Mouse (Mus musculus) cerebellum, postnatal 36 days (tissue): ENCODE measurements at regions not wholly inside any gene's neighbourhood (a gene's known extent, or its start where the extent isn't known, plus 50 kb on each side); places are given as distances from the start of the nearest gene placed in this dataset.

ENCODE experiments used
- DNase-seq, 2 experiments: peaks; one replicate each; pipeline ENCODE4 v3.0.0; 2021 to 2022; ENCODE audit warnings: mixed read lengths in 2 of 2

GRCm38 (mm10) chr8:88417307-88418095, 55.5 kb upstream of the Brd7 start:
- peak; percentile 26 to 38 for DNase-seq

GRCm38 (mm10) chr8:88423264-88423663, 61.3 kb upstream of the Brd7 start:
- DNase-seq: no peak

GRCm38 (mm10) chr8:88428560-88428959, 66.6 kb upstream of the Brd7 start:
- no peak for DNase-seq

GRCm38 (mm10) chr8:88431389-88431788, 69.4 kb upstream of the Brd7 start:
- no peak for DNase-seq

- DNase-seq: no peak
These were observed 73.7 kb upstream of the Brd7 start for GRCm38 (mm10) chr8:88435686-88436085.

GRCm38 (mm10) chr8:88440219-88440618, 78.2 kb upstream of the Brd7 start:
- DNase-seq: no peak

- DNase-seq: no peak
These were observed 77.8 kb upstream of the Nkd1 start for GRCm38 (mm10) chr8:88443397-88443796.

GRCm38 (mm10) chr8:88447406-88447805, 73.7 kb upstream of the Nkd1 start:
- DNase-seq: peak in 1 of 2 experiments; percentile 17

- peak in 1 of 2 experiments; percentile 4 for DNase-seq
These were observed 73.2 kb upstream of the Nkd1 start for GRCm38 (mm10) chr8:88447844-88448535.

GRCm38 (mm10) chr8:88449001-88449400, 72.2 kb upstream of the Nkd1 start:
- DNase-seq: peak in 1 of 2 experiments; percentile 12

GRCm38 (mm10) chr8:88449534-88449933, 71.6 kb upstream of the Nkd1 start:
- DNase-seq: peak in 1 of 2 experiments; percentile 2

- DNase-seq: peak in 1 of 2 experiments; percentile 2
These were observed 70.1 kb upstream of the Nkd1 start for GRCm38 (mm10) chr8:88450864-88451657.

- DNase-seq: no peak
These were observed 69.3 kb upstream of the Nkd1 start for GRCm38 (mm10) chr8:88451658-88452500.

- DNase-seq: peak; percentile 58 to 65
These were observed 68.7 kb upstream of the Nkd1 start for GRCm38 (mm10) chr8:88452501-88452847.

GRCm38 (mm10) chr8:88454048-88454696, 67.0 kb upstream of the Nkd1 start:
- DNase-seq: peak; percentile 68 to 77

GRCm38 (mm10) chr8:88454906-88455305, 66.2 kb upstream of the Nkd1 start:
- no peak for DNase-seq

GRCm38 (mm10) chr8:88455434-88456020, 65.6 kb upstream of the Nkd1 start:
- peak in 1 of 2 experiments; percentile 4 for DNase-seq

- DNase-seq: no peak
These were observed 62.0 kb upstream of the Nkd1 start for GRCm38 (mm10) chr8:88459197-88459596.

- no peak for DNase-seq
These were observed 53.4 kb upstream of the Nkd1 start for GRCm38 (mm10) chr8:88467756-88468155.

- DNase-seq: no peak
These were observed 50.2 kb upstream of the Nkd1 start for GRCm38 (mm10) chr8:88470931-88471455.
